Mouse (Mus musculus): Measurements from ENCODE around the gene Iqsec3. TPM values are rescaled to one million over a fixed set of nuclear protein-coding genes. Genes with fewer than 3 reads are reported as not detected.

Gene Iqsec3
- total RNA-seq, 2 experiments from 2014 or later = 0.78 to 0.84 TPM

DNA sequence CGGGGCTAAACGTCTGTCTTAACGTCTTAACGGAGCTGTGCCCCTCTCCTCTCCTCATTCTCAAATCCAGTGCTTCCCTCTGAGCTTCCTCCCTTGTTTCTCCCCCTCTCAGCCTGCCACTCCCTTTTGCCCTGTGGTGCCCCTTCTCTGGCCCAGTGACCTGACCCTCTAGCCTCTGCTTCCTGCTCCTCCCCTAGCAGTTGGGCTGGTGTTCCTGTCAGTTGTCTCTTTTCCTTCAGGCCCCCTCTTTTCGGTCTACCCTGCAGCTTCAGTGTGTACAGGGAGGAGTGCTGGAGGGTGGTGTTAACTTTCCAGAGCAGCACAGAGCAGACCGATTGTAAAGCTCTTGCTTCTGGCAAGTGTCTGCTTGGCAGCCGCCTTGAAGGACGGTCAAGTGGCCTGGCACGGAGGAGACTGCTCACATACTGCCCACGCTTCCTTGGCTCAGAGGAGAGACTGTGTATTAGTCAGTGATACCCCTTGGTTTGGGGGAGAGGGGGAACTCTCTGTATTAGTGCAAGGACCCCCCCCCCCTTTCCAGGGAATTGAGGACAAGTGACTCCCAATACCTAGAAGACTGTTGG is 146.9 kb downstream of the Iqsec3 start:
- peak in 1 of 2 experiments; percentile 61 for DNase-seq
- intact Hi-C loops (cut with DNase I) = no loop called here

- DNase-seq = no peak
- intact Hi-C loops (cut with DNase I) = no loop called here
Observed at GRCm38 (mm10) chr6:121325740-121326139, 147.7 kb downstream of the Iqsec3 start.

- no peak for DNase-seq
- intact Hi-C loops (cut with DNase I) = no loop called here
Observed at GRCm38 (mm10) chr6:121325298-121325697, 148.2 kb downstream of the Iqsec3 start.

Small RNAs within 50 kb of the gene (microRNA-seq; reads per million reads assigned to microRNA genes)
- 0 reads per million in 2 experiments for gene Gm24855

Other genes starting within 250 kb of the Iqsec3 start
- gene Usp18, start 227.8 kb downstream of the Iqsec3 start, total RNA-seq (2021) = 1 to 10 TPM in 1 of 2 experiments, under 1 TPM in 1; 0.86 to 1.0 TPM
- gene Slc6a13, start 173.5 kb downstream of the Iqsec3 start, total RNA-seq (2021) = 1 to 10 TPM in 1 of 2 experiments, under 1 TPM in 1; 0.19 to 1.3 TPM
- gene Slc6a12, start 130.6 kb downstream of the Iqsec3 start, total RNA-seq (2021) = not detected
- 1 to 10 TPM; 1.4 to 2.0 TPM for gene A2m, start 161.7 kb upstream of the Iqsec3 start, total RNA-seq (2021)

Data from heart, postnatal 14 days (tissue).